Comparison of ENCODE assay signal across 8 mouse cellular contexts in genomic region chr19:15801811-15802486, GRCm38 (mm10).
A peak's percentile ranks its signal among the peaks of the same experiment; 100 is the strongest.
DNase-seq lines count a peak whose midpoint lies in the region; ATAC-seq and TF ChIP-seq lines count a peak whose summit lies in the region.

No protein-coding gene starts in this region.

- H3K9me3 ChIP-seq in heart, embryonic 13.5 days = no peaks in the 10 kb centered on the region
- H3K9me3 ChIP-seq in liver, embryonic 11.5 days (ENCODE audit: control insufficient read depth, low read length) = no peaks in the 10 kb centered on the region

- peak overlapping the region; percentile 73 for H3K4me2 ChIP-seq in heart, embryonic 13.5 days
- peak overlapping the region; percentile 61 for H3K4me2 ChIP-seq in liver, embryonic 11.5 days

- peak; percentile 87 for DNase-seq in 416B (ENCODE audit: low read depth)
- DNase-seq in kidney, postnatal 10 days = peak; percentile 84
- peak; percentile 64 for DNase-seq in liver, embryonic 11.5 days (ENCODE audit: low spot score)
- DNase-seq in naive thymus-derived CD4-positive, alpha-beta T cell, adult 2 months (ENCODE audit: low read depth) = peak; percentile 43
- peak; percentile 87 for DNase-seq in splenic B cell, adult 2 months (ENCODE audit: low read depth, low spot score)

- no peak overlapping the region for H3K27ac ChIP-seq in bone marrow macrophage, adult 2 months (ENCODE audit: insufficient read depth, low read depth, low read length)
- H3K27ac ChIP-seq in heart, embryonic 13.5 days (replicated peaks) = no peak overlapping the region
- no peak overlapping the region for H3K27ac ChIP-seq in liver, embryonic 11.5 days (ENCODE audit: low read depth, low read length)

- WGBS in heart, embryonic 13.5 days = 3% methylated on average over 17 of the region's 17 CpGs
- 3% methylated on average over 17 of the region's 17 CpGs for WGBS in liver, embryonic 11.5 days

- peak; percentile 68 for TF ChIP-seq CTCF in bone marrow macrophage, adult 2 months (IDR thresholded peaks at IDR 0.05; ENCODE audit: low read depth, low read length)

- H3K4me3 ChIP-seq in bone marrow macrophage, adult 2 months (ENCODE audit: insufficient read depth, low read length) = peak overlapping the region; percentile 41
- H3K4me3 ChIP-seq in heart, embryonic 13.5 days = peak overlapping the region; percentile 47
- H3K4me3 ChIP-seq in liver, embryonic 11.5 days (ENCODE audit: low read depth, low read length) = peak overlapping the region; percentile 35

- H3K9ac ChIP-seq in heart, embryonic 13.5 days = peak overlapping the region; percentile 65; the same call in 1 of the 2 replicates
- H3K9ac ChIP-seq in liver, embryonic 11.5 days (ENCODE audit: low read depth, low read length) = no peak overlapping the region

- peaks cover 3% of the 10 kb centered on the region; the same call in 1 of the 2 replicates for H3K4me1 ChIP-seq in bone marrow macrophage, adult 2 months (ENCODE audit: control insufficient read depth, insufficient read depth, low read length)
- peaks cover 8% of the 10 kb centered on the region for H3K4me1 ChIP-seq in heart, embryonic 13.5 days
- H3K4me1 ChIP-seq in liver, embryonic 11.5 days (replicated peaks; ENCODE audit: control insufficient read depth, insufficient read depth, low read length) = peaks cover 4% of the 10 kb centered on the region; the same call in 1 of the 2 replicates

- 0 out of 2 replicates have a peak, but pooled peaks have one; percentile 30 for ATAC-seq in erythroid progenitor cell, adult 5-6 weeks (replicated peaks; ENCODE audit: low FRiP score, poor library complexity, severe bottlenecking)
- ATAC-seq in heart, embryonic 13.5 days (ENCODE audit: extremely low read depth, insufficient number of reproducible peaks, low FRiP score, low TSS enrichment) = no peak
- ATAC-seq in liver, embryonic 11.5 days (replicated peaks; ENCODE audit: low FRiP score) = peak; percentile 45; the same call in 1 of the 2 replicates

- TF ChIP-seq POLR2A in bone marrow macrophage, adult 2 months (IDR thresholded peaks at IDR 0.05; ENCODE audit: borderline replicate concordance, low read depth, low read length) = no peak

- no peaks in the 10 kb centered on the region for H3K36me3 ChIP-seq in heart, embryonic 13.5 days
- no peaks in the 10 kb centered on the region for H3K36me3 ChIP-seq in liver, embryonic 11.5 days (ENCODE audit: control insufficient read depth, insufficient read depth, low read length)
- H3K36me3 ChIP-seq in splenic B cell, adult 2 months (ENCODE audit: control insufficient read depth, insufficient read depth, low read length, poor library complexity, severe bottlenecking) = no peaks in the 10 kb centered on the region

- H3K27me3 ChIP-seq in heart, embryonic 13.5 days (replicated peaks) = peaks cover 40% of the 10 kb centered on the region
- H3K27me3 ChIP-seq in liver, embryonic 11.5 days (replicated peaks; ENCODE audit: control insufficient read depth, insufficient read depth, low read length) = no peaks in the 10 kb centered on the region
- no peaks in the 10 kb centered on the region for H3K27me3 ChIP-seq in splenic B cell, adult 2 months (ENCODE audit: control insufficient read depth, insufficient read depth, low read length, poor library complexity, severe bottlenecking)
